Mouse (Mus musculus) cerebellum, adult (tissue): ENCODE measurements around the gene Mob1a.

Experiments
- ATAC-seq: cut with Nextera tagmentation; 2 replicates; pipeline ENCODE4 v1.9.2; 2017; ENCODE audit warnings: mild to moderate bottlenecking, moderate library complexity, mixed read lengths; ENCODE audit not compliant: insufficient number of reproducible peaks, low FRiP score, low TSS enrichment

Mob1a gene

DNA sequence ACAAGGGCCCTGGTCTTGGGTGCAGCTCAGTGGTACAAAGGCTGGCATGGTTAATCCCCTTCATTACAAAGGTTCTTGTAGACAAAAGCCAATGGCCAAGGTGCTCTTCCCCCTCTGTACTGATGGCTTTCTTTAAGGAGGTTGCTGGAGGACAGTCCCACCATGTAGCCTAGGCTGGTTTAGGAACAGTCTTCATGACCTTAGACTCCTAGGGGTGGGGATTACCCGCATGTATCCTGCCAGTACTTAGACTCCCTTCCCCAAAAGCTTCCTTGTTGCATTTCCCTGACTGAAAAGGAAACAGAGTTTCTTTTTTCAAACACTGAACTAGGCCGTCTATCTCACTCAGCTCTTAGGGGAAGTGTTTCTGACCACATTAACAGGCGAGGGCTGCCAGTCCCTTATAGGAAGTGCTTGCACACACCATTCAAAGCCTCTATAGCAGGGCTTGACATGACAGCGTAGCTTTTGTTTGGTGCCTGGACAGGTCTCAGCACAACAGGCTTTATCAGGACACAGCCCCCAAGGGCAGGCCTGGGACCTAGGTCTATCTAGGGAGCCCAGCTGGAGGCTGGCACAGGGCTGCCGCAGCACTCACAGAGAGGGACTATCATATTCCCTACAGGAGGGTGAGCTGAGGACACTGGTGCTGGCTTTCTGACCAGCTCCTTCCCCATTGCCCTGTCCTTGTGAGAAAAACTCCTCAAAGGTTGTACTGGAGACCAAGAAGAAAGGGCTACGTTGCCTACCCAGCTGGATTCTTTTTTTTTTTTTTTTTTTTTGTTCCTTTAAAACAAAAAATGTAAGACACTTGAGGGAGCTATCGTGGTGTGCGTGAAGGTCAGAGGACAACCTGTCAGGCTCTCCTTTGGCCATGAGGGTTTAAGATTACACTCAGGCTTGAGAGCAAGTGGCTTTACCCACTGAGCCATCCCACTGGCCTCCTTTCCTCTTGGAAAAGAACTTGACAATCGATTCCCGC, 56.0 kb downstream of the Mob1a start:
- no peak for ATAC-seq

DNA sequence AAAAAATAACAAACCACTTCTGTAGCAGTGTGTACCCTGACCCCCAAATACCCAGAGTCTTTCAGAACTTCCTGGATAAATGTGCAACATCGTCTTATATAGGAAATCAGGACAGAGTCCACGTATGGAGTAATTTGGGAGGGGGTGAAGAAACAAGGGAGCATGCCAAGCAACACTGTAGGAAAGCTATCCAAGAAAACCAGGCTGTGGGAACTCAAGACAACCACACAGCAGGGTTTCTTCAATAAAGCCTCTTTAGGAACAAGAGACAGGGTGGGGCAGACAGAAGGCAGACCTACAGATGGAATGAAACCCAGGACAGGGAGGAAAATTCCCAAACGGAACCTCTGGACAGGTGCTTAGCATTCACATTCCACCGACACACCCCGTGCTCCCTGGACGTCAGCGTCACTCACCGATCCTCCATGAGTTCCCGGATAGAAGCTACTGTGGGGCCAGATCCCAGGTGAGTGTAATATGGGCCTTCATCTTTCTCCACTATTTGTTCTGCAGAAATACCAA, 59.8 kb downstream of the Mob1a start:
- ATAC-seq = no peak

DNA sequence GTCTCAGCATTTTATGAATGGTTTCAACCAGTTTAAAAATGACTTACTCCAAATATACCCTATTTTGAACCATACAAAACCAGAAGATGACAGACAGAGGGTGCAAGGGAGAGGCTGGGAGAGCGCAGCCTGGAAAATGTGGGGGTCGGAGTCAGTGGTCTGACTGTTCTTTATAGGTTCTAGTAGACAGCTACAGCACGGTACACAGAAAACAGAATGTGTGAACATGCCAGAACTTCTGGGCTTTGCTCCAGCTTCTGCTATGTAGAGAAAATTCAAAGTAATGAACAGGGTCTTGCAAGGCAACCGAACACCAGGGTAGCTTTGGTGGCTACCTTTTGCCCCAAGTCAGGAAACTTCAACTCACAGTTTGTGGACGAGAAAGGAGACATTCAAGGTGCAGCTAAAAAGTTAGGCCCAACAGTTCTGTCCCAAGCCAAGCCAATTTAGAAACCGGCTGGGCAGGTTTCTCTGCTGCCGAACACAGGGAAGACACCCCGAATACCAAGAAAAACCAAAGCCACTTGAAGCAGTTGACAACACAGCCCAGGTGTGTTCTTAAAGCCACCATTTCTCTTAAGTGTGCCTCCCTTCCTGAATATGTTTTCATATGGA, 66.5 kb downstream of the Mob1a start:
- ATAC-seq = no peak
